In genomic region chr11:78146168-78146567, GRCm38 (mm10) we compare ENCODE assay signal across 1 mouse cellular context.
TF ChIP-seq lines count a peak whose summit lies in the region.

No protein-coding gene starts in this region.

TF ChIP-seq in CH12.LX, 34 proteins besides CTCF, POLR2A, EP300 and RAD21:
- TF ChIP-seq TCF12 (IDR thresholded peaks at IDR 0.05; ENCODE audit: low read depth, low read length) (no peak), NRF1 (IDR thresholded peaks at IDR 0.05; ENCODE audit: low read depth, low read length) (no peak), JUND (conservative IDR thresholded peaks at IDR 0.05; ENCODE audit: low read depth, low read length) (no peak), SMC3 (IDR thresholded peaks at IDR 0.05; ENCODE audit: low read depth, low read length) (peak; percentile 42), E2F4 (IDR thresholded peaks at IDR 0.05; ENCODE audit: insufficient replicate concordance, low read depth, low read length) (no peak), MAZ (IDR thresholded peaks at IDR 0.05; ENCODE audit: low read depth, low read length) (no peak), UBTF (IDR thresholded peaks at IDR 0.05; ENCODE audit: low read depth, low read length) (no peak), PAX5 (IDR thresholded peaks at IDR 0.05; ENCODE audit: low read length) (no peak), MEF2A (IDR thresholded peaks at IDR 0.05; ENCODE audit: borderline replicate concordance, low read depth, low read length) (no peak)
